Mouse (Mus musculus) midbrain, postnatal 0 days (tissue): Measurements from ENCODE around the gene Mrpl49. TPM values are rescaled to one million over a fixed set of nuclear protein-coding genes. Genes with fewer than 3 reads are reported as not detected.

Experiments
- ATAC-seq: fragments of 200-750 bp; cut with Nextera tagmentation; 2 replicates; pipeline ENCODE4 v1.8.0; 2017; ENCODE audit warnings: moderate number of reproducible peaks, mild to moderate bottlenecking, moderate TSS enrichment, moderate library complexity; ENCODE audit not compliant: low FRiP score
- DNase-seq: peaks from one replicate; pipeline ENCODE4 v3.0.0-alpha.2; 2015; ENCODE audit warnings: low spot score
- H3K27ac ChIP-seq: fragments of 300-500 bp; sonication (generic); 2 replicates; pipeline ENCODE4 v1.5.1; 2014; ENCODE audit warnings: low read depth, mild to moderate bottlenecking, low read length, mixed read lengths
- H3K27me3 ChIP-seq: fragments of 300-500 bp; sonication (generic); 2 replicates; pipeline ENCODE4 v1.6.1; 2014; ENCODE audit warnings: low read length, control low read depth, mixed read lengths; ENCODE audit not compliant: insufficient read depth
- H3K36me3 ChIP-seq: fragments of 300-500 bp; sonication (generic); 2 replicates; pipeline ENCODE4 v1.6.1; 2014; ENCODE audit warnings: low read length, control low read depth, mixed read lengths; ENCODE audit not compliant: insufficient read depth
- H3K4me1 ChIP-seq: fragments of 300-500 bp; sonication (generic); 2 replicates; pipeline ENCODE4 v1.6.1; 2014; ENCODE audit warnings: mild to moderate bottlenecking, control low read depth, antibody characterized with exemption, low read length, mixed read lengths; ENCODE audit not compliant: insufficient read depth
- H3K4me2 ChIP-seq: fragments of 300-500 bp; sonication (generic); 2 replicates; pipeline ENCODE4 v1.6.1; 2014; ENCODE audit warnings: low read depth, mild to moderate bottlenecking, low read length, mixed read lengths; ENCODE audit not compliant: poor library complexity, severe bottlenecking
- H3K4me3 ChIP-seq: fragments of 300-500 bp; sonication (generic); 2 replicates; pipeline ENCODE4 v1.5.1; 2014; ENCODE audit warnings: low read depth, mild to moderate bottlenecking, low read length, moderate library complexity
- H3K9ac ChIP-seq: fragments of 300-500 bp; sonication (generic); replicated peaks from 2 replicates; pipeline ENCODE4 v1.6.1; 2014; ENCODE audit warnings: mild to moderate bottlenecking, low read length, moderate library complexity, mixed read lengths; ENCODE audit not compliant: poor library complexity, severe bottlenecking
- H3K9me3 ChIP-seq: fragments of 300-500 bp; sonication (generic); 2 replicates; pipeline ENCODE4 v1.6.1; 2016; ENCODE audit warnings: low read length, control low read depth
- CTCF ChIP-seq: IDR thresholded peaks from 2 replicates; pipeline ENCODE4 v1.5.1; 2016; ENCODE audit warnings: antibody characterized with exemption, mild to moderate bottlenecking
- WGBS: fragments of 180-500 bp; shearing (Covaris S2); extraction: QIAGEN DNeasy Blood & Tissue Kit; methylation state at CpG from one replicate; pipeline ENCODE4 v1.1.7; 2014; 5-methylcytosine and 5-hydroxymethylcytosine counted together
- polyA plus RNA-seq: library from polyadenylated mRNA; unstranded; fragments of >200 nt; fragmentation: Nextera tagmentation; extraction: Ambion mirVana; gene quantifications from 2 replicates; pipeline ENCODE4 v1.2.1, GENCODE M21; 2015
- total RNA-seq: library from RNA; depleted of rRNA; stranded (reverse); fragments of >200 nt; gene quantifications from 2 replicates; pipeline ENCODE4 v1.2.3, GENCODE M21; 2014

Gene Mrpl49
- total and polyA plus RNA-seq, 2 experiments from 2014 or later = 34.7 to 50.0 TPM

DNA sequence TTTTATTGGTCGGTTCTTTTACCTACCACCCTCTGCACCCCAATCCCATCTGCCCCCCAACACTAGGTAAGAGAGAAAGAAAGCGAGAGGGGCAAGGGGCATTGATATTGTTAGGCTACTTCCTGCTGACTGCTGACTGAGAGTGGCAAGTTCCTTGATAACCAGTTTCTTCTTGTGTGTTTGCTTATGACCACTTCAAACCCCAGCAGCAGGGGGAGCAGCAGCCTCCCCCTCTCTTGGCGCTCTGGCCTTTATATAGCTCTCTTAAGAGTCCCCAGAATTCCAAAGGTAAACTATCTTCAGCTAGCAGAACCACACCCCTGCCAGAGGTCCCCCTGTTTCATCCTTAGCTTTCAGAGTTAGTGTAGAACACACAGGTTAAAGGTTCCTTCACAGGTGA is 37.3 kb downstream of the Mrpl49 start:
- Histone ChIP-seq H3K4me2 (no peak overlapping the region), H3K9me3 (no peaks in the 10 kb centered on the region), H3K9ac (no peak overlapping the region), H3K27me3 (peaks cover 5% of the 10 kb centered on the region; the same call in 1 of the 2 replicates), H3K4me3 (no peak overlapping the region), H3K36me3 (no peaks in the 10 kb centered on the region), H3K27ac (no peak overlapping the region), H3K4me1 (0 out of 2 replicates have a peak, but pooled peaks cover 7% of the 10 kb centered on the region)
- 59% methylated on average over 3 of the region's 3 CpGs for WGBS
- no peak for TF ChIP-seq CTCF
- no peak for DNase-seq
- ATAC-seq = no peak

DNA sequence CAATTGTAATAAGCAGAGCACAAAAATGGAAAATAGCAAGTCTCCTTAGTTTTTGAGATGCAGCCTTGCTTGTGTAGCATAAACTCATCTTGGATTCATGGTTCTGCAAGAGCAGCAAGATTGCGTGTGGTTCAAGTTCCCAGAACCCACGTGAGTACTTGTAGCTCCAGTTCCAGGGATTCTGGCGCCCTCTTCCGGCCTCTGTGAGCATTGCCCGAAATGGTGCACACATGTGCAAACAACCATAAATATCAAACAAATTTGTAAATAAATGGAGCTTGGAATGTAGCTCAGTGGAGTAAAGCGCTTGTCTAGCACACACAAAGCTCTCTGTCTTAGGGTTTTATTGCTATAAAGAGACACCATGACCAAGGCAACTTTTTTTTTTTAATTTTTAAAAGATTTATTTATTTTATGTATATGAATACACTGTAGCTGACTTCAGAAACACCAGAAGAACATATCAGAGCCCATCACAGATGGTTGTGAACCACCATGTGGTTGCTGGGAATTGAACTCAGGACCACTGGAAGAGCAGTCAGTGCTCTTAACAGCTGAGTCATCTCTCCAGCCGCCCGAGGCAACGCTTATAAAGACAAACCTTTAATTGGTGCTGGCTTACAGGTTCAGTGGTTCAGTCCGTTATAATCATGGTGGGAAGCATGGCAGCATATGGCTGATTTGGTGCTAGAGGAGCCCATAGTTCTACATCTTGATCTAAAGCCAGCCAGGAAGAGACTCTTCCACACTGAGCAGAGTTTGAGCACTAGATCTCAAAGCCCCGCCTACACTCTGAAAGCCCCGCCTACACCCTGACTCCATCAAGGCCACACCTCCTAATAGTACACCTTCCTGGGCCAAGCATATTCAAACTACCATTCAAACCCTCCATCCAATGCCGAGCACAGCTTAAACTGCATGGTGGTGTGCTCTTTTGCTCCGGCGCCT is 39.2 kb downstream of the Mrpl49 start:
- ATAC-seq (no peak), DNase-seq (peak; percentile 90)
- H3K36me3 ChIP-seq = no peaks in the 10 kb centered on the region
- H3K4me1 ChIP-seq = 0 out of 2 replicates have a peak, but pooled peaks cover 7% of the 10 kb centered on the region
- no peaks in the 10 kb centered on the region for H3K9me3 ChIP-seq
- no peak overlapping the region for H3K27ac ChIP-seq
- H3K4me2 ChIP-seq = no peak overlapping the region
- peak; percentile 91 for TF ChIP-seq CTCF
- H3K9ac ChIP-seq = no peak overlapping the region
- H3K27me3 ChIP-seq = peaks cover 5% of the 10 kb centered on the region; the same call in 1 of the 2 replicates
- 34% methylated on average over 15 of the region's 15 CpGs for WGBS
- H3K4me3 ChIP-seq = no peak overlapping the region

DNA sequence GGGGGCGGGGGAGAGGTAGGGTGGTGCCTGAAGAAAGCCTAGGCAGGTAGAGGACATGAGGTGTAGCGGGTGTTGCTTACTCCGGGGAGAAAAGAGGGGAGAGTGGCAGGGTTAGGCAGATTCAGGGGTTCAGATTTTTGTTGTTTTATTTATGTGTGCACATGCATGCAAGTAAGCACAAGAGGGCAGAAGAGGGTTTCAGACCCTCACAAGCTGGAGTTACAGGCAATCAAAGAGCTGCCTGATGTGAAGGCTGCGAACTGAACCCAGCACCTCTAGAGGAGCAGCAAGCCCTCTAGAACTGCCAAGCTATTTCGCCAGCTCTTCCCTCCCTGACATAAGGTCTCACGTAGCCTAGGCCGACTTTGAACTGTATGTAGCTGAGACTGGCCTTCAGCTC is 41.1 kb downstream of the Mrpl49 start:
- Histone ChIP-seq H3K27ac (no peak overlapping the region), H3K4me3 (no peak overlapping the region), H3K27me3 (peaks cover 5% of the 10 kb centered on the region; the same call in 1 of the 2 replicates), H3K9ac (no peak overlapping the region), H3K4me1 (0 out of 2 replicates have a peak, but pooled peaks cover 7% of the 10 kb centered on the region), H3K36me3 (no peaks in the 10 kb centered on the region), H3K9me3 (no peaks in the 10 kb centered on the region), H3K4me2 (peak overlapping the region; percentile 88; the same call in 1 of the 2 replicates)
- peak; percentile 55 for TF ChIP-seq CTCF
- no peak for ATAC-seq
- peak; percentile 49 for DNase-seq
- 51% methylated on average over 7 of the region's 7 CpGs for WGBS

DNA sequence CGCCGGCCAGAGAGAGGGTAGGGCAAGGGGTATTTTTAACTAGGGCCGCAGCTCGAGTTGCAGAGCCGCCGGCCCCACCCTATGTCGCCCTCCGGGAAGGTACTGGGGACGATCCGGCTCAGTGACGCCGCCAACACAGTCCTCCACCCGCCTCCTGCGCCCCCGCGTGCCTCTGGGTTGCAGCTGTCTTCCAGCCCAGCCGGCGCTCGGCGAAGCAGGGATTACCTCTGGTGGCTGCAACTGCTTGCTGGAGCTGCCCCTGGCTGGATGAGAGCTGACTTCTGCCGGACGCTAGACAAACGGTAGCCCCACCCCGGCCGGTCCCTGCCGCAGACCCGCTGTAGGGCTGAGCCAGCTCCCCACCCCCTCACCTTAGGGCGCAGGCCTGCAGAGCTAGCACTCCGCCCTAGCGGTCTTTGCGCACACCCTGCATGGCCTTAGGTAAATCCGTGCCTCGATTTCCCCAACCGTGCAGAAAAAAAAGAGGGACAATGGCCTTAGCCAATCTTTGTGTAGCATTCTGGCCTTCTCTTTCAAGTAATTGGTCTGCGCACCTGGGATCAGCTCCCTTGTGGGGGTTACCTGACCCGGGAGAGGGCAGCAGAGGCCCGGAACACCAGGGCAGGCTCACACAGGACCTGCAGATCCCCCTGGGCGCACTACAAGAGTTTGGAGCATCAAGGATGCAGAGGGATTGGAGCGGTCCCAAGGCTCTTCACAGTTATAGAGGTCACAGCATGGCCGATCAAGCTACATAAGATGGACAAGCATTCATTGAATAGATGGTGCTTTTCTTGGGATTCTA is 41.9 kb downstream of the Mrpl49 start, which contains the start of gene Capn1:
Capn1 (minus strand) TSS at position 387 of the 805 bp plus-strand sequence.
- Histone ChIP-seq H3K27me3 (peaks cover 5% of the 10 kb centered on the region; the same call in 1 of the 2 replicates), H3K4me2 (peak within 1 kb of the TSS; percentile 88), H3K9me3 (no peaks in the 10 kb centered on the region), H3K4me3 (peak within 1 kb of the TSS; percentile 49), H3K27ac (no peak within 1 kb of the TSS), H3K4me1 (0 out of 2 replicates have a peak, but pooled peaks cover 7% of the 10 kb centered on the region), H3K36me3 (no peaks in the 10 kb centered on the region), H3K9ac (peak within 1 kb of the TSS; percentile 68)
- 4% methylated on average over 32 of the region's 40 CpGs for WGBS
- TF ChIP-seq CTCF = peak; percentile 34
- DNase-seq = peak; percentile 60
- ATAC-seq = peak; percentile 71

DNA sequence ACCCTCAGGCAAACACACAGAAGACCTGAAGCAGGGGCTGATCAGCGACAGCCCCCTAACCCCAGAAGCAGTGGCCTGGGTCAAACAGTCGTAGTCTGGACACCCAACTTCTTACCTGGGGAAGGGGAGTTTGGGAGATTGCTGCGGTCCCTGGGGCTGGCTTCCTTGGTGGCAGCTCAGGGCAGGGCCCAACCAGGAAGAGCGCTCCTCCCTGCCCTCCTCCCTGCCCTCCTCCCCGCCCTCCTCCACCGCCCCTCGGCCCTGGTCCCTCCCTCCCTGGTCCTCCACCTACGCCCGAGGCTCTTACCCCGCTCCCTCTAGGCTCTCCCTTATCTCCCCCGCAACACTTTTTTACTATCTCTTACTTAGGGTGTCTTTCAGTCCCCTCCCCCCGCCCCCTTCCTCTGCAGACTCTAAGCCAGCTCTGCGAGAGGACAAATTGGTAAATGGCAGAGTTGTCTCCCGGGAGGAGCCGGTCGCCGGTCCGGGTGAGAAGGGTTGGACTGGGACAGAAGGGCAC is 42.5 kb downstream of the Mrpl49 start:
- no peak overlapping the region for H3K27ac ChIP-seq
- no peak for DNase-seq
- peaks cover 5% of the 10 kb centered on the region; the same call in 1 of the 2 replicates for H3K27me3 ChIP-seq
- no peaks in the 10 kb centered on the region for H3K36me3 ChIP-seq
- no peaks in the 10 kb centered on the region for H3K9me3 ChIP-seq
- peak overlapping the region; percentile 88 for H3K4me2 ChIP-seq
- TF ChIP-seq CTCF = no peak
- H3K4me1 ChIP-seq = 0 out of 2 replicates have a peak, but pooled peaks cover 7% of the 10 kb centered on the region
- ATAC-seq = peak; percentile 57
- peak overlapping the region; percentile 49 for H3K4me3 ChIP-seq
- WGBS = 3% methylated on average over 14 of the region's 18 CpGs
- peak overlapping the region; percentile 68 for H3K9ac ChIP-seq
